Mouse (Mus musculus) stomach, postnatal 0 days (tissue): Measurements from ENCODE around the gene Nckap5.

Experiments used
- CTCF ChIP-seq: IDR thresholded peaks from 2 replicates; pipeline ENCODE4 v1.5.1; 2016; ENCODE audit warnings: antibody characterized with exemption, low read depth, mild to moderate bottlenecking, moderate library complexity
- EP300 ChIP-seq: optimal IDR thresholded peaks from 2 replicates; pipeline ENCODE3; 2016; ENCODE audit warnings: antibody characterized with exemption

- TF ChIP-seq CTCF (no peak), EP300 (no peak)
Observed at GRCm38 (mm10) chr1:126593044-126593805, 237.4 kb downstream of the Nckap5 start.
